Mouse (Mus musculus): ENCODE measurements around the gene Them4.
"Not testable (repeated sequence)": the region's sequence is repeated elsewhere in the genome, so short reads cannot be mapped to it uniquely, and the experiment has no call there.

Them4 gene

GRCm38 (mm10) chr3:94309633-94310363 lies at the start of gene Them4:
Gene Them4, plus strand, starts transcription at chr3:94310089.
- DNase-seq (ENCODE audit: low spot score): peak; percentile 96

- no peak for DNase-seq (ENCODE audit: low spot score)
Observed at GRCm38 (mm10) chr3:94260598-94260997, 49.3 kb upstream of the Them4 start.

- not testable (repeated sequence) for DNase-seq (ENCODE audit: low spot score)
Observed at GRCm38 (mm10) chr3:94263736-94264135, 46.2 kb upstream of the Them4 start, which contains the start of gene Gm4778. Gene Gm4778, plus strand, starts transcription at chr3:94264036.

GRCm38 (mm10) chr3:94275991-94276390 lies 33.9 kb upstream of the Them4 start:
- DNase-seq (ENCODE audit: low spot score): no peak

GRCm38 (mm10) chr3:94305457-94305856 lies 4.4 kb upstream of the Them4 start:
- no peak for DNase-seq (ENCODE audit: low spot score)

GRCm38 (mm10) chr3:94306975-94307374 lies 2.9 kb upstream of the Them4 start:
- no peak for DNase-seq (ENCODE audit: low spot score)

- no peak for DNase-seq (ENCODE audit: low spot score)
Observed at GRCm38 (mm10) chr3:94310491-94310890, 602 bp downstream of the Them4 start.

- no peak for DNase-seq (ENCODE audit: low spot score)
Observed at GRCm38 (mm10) chr3:94310911-94311310, 1.0 kb downstream of the Them4 start.

GRCm38 (mm10) chr3:94311376-94311775 lies 1.5 kb downstream of the Them4 start:
- DNase-seq (ENCODE audit: low spot score): no peak

- DNase-seq (ENCODE audit: low spot score): no peak
Observed at GRCm38 (mm10) chr3:94328681-94329080, 18.8 kb downstream of the Them4 start.

GRCm38 (mm10) chr3:94334442-94334841 lies 24.6 kb downstream of the Them4 start:
- DNase-seq (ENCODE audit: low spot score): no peak

- no peak for DNase-seq (ENCODE audit: low spot score)
Observed at GRCm38 (mm10) chr3:94338522-94338921, 28.6 kb downstream of the Them4 start.

- DNase-seq (ENCODE audit: low spot score): no peak
Observed at GRCm38 (mm10) chr3:94341959-94342422, 32.1 kb downstream of the Them4 start, which contains the start of gene Them5. Gene Them5, plus strand, starts transcription at chr3:94342099.

GRCm38 (mm10) chr3:94342552-94342951 lies 32.7 kb downstream of the Them4 start:
- no peak for DNase-seq (ENCODE audit: low spot score)

GRCm38 (mm10) chr3:94344182-94344581 lies 34.3 kb downstream of the Them4 start:
- DNase-seq (ENCODE audit: low spot score): no peak

GRCm38 (mm10) chr3:94344897-94345296 lies 35.0 kb downstream of the Them4 start:
- DNase-seq (ENCODE audit: low spot score): no peak

GRCm38 (mm10) chr3:94348146-94348545 lies 38.3 kb downstream of the Them4 start:
- no peak for DNase-seq (ENCODE audit: low spot score)

GRCm38 (mm10) chr3:94360812-94361211 lies 50.9 kb downstream of the Them4 start:
- DNase-seq (ENCODE audit: low spot score): no peak

GRCm38 (mm10) chr3:94362138-94362537 lies 52.2 kb downstream of the Them4 start, which contains the start of gene C2cd4d:
Gene C2cd4d, plus strand, starts transcription at chr3:94362438.
- DNase-seq (ENCODE audit: low spot score): no peak

- DNase-seq (ENCODE audit: low spot score): peak; percentile 50
Observed at GRCm38 (mm10) chr3:94363291-94364153, 53.6 kb downstream of the Them4 start.

GRCm38 (mm10) chr3:94364154-94364526 lies 54.3 kb downstream of the Them4 start:
- DNase-seq (ENCODE audit: low spot score): no peak

- DNase-seq (ENCODE audit: low spot score): peak; percentile 74
Observed at GRCm38 (mm10) chr3:94366761-94367160, 56.9 kb downstream of the Them4 start.

GRCm38 (mm10) chr3:94367511-94367910 lies 57.6 kb downstream of the Them4 start:
- DNase-seq (ENCODE audit: low spot score): no peak

Data from urinary bladder, postnatal 14 days (tissue).